Mouse (Mus musculus) kidney, adult 2 months (tissue): Measurements from ENCODE around the gene Ube2e3.

ENCODE experiments used
- CTCF ChIP-seq: fragments of 200-500 bp; conservative IDR thresholded peaks from 2 replicates; pipeline ENCODE4 v1.5.1; 2011; ENCODE audit warnings: low read depth, mild to moderate bottlenecking, control low read depth, low read length, moderate library complexity, mixed read lengths; ENCODE audit not compliant: insufficient read depth, insufficient read length
- POLR2A ChIP-seq: fragments of 200-500 bp; IDR thresholded peaks from one replicate; pipeline ENCODE4 v1.6.1; 2011; ENCODE audit warnings: low read depth, low read length, control low read depth

GRCm38 (mm10) chr2:78927625-78928024 lies 59.7 kb downstream of the Ube2e3 start:
- TF ChIP-seq POLR2A (no peak), CTCF (no peak)
